Mouse (Mus musculus) cerebellum, adult 18-20 months (tissue): ENCODE measurements around the gene Ptprr.

Experiments used
- DNase-seq, 2 experiments: peaks; one replicate each; pipeline ENCODE4 v3.0.0; 2021

Ptprr gene

DNA sequence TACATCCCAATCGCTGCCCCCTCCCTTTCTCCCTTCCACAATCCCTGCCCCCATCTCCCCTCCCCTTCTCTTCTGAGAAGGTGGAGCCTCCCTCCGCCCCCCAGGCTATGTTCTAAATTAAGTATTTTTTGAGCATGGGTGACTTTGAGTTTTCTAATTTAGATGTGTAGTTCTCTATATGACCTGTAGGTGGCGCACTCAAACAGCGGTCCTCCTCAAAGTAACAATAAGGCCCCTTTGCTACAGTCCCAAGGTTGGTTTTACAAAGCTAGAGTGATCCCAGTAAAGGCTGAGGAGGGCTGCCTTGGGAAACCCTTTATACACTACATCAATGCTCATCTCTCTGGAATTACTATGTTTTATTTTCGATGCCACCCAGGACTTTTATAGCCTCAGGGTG, 181.0 kb downstream of the Ptprr start:
- DNase-seq: peak in 1 of 2 experiments; percentile 28

- DNase-seq: no peak
Measured at GRCm38 (mm10) chr10:116201542-116201941, 183.5 kb downstream of the Ptprr start.

DNA sequence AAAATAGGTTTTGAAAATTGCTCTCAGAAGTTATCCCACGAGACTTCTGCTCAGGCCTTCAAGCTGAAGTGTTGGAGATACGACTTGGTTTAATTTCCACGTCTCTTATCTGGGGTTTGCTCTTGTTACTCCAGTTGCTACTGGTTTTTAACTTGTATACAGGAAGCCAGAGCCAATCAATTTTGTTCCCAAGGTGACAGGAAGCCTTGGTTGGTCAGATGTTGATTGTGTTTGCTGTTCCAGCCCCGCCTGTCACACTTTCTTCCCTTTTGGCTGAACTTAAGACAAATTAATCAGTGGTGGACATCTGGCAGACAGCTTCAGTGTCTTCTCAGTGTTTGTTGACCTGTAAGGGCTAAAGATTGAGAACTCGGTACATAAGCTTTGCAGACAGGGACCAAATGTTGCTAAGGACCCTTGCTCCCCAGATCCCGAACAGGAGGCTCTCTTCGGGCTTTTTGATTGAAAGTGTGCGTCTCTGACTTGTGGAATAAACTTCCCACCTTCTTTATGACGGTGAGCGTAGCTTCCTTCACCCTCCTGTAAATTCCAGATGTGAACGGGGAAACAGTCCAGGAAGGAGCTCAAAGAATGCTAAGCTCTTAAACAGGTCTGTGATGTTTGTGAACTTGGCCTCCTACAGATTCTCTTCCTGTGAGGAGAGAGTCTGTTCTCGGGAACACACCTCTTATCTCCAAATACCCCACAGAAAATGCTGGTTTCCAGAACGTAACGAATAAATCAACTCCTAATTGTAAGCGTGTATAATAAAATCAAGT, 187.8 kb downstream of the Ptprr start:
- DNase-seq: no peak

- DNase-seq: no peak
Measured at GRCm38 (mm10) chr10:116206449-116206848, 188.4 kb downstream of the Ptprr start.

- peak; percentile 26 to 62 for DNase-seq
Measured at GRCm38 (mm10) chr10:116207987-116208726, 190.1 kb downstream of the Ptprr start.

GRCm38 (mm10) chr10:116208727-116209115, 190.7 kb downstream of the Ptprr start:
- DNase-seq: no peak

- no peak for DNase-seq
Measured at GRCm38 (mm10) chr10:116212127-116212526, 194.1 kb downstream of the Ptprr start.

- DNase-seq: no peak
Measured at GRCm38 (mm10) chr10:116220336-116221118, 202.5 kb downstream of the Ptprr start.

- DNase-seq: no peak
Measured at GRCm38 (mm10) chr10:116235299-116235698, 217.3 kb downstream of the Ptprr start.

DNA sequence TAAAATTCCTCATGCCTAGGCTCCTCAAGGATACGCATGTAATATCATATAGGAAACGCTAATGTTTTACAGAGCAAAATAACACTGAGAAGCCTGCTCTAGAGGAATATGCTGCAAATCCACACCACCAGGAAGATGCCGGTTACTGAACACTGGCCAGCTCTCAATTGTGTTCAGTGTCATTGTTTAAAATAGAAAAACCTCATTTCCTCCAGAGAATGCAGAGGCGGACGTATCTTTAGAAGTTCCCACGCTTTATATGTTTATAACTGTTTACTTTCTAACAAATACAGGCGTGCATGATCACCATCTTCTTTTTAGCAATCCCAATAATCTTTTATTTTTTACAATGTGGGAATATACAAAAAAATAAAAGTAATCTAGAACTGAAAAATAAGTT, 224.2 kb downstream of the Ptprr start:
- DNase-seq: no peak

- no peak for DNase-seq
Measured at GRCm38 (mm10) chr10:116243373-116243772, 225.4 kb downstream of the Ptprr start.

- DNase-seq: no peak
Measured at GRCm38 (mm10) chr10:116245632-116246031, 227.6 kb downstream of the Ptprr start.

DNA sequence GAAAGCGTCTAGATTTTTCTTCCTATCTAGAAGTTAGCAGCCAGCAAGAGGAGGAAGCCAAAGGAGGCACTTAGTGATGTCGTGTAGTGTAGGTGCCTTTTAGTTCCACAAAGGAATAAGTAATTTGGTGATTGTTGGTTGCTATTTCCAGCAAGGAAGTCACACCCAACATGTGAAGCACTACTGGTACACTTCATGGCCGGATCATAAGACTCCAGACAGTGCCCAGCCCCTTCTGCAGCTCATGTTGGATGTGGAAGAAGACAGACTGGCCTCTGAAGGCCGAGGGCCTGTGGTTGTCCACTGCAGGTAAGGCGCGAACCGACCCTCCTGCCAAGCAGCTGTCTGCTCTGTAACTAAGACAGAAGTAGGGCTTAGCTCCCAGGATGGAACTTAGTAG, 234.7 kb downstream of the Ptprr start:
- DNase-seq: no peak

- DNase-seq: no peak
Measured at GRCm38 (mm10) chr10:116253972-116254371, 236.0 kb downstream of the Ptprr start.

- no peak for DNase-seq
Measured at GRCm38 (mm10) chr10:116259298-116259697, 241.3 kb downstream of the Ptprr start.

DNA sequence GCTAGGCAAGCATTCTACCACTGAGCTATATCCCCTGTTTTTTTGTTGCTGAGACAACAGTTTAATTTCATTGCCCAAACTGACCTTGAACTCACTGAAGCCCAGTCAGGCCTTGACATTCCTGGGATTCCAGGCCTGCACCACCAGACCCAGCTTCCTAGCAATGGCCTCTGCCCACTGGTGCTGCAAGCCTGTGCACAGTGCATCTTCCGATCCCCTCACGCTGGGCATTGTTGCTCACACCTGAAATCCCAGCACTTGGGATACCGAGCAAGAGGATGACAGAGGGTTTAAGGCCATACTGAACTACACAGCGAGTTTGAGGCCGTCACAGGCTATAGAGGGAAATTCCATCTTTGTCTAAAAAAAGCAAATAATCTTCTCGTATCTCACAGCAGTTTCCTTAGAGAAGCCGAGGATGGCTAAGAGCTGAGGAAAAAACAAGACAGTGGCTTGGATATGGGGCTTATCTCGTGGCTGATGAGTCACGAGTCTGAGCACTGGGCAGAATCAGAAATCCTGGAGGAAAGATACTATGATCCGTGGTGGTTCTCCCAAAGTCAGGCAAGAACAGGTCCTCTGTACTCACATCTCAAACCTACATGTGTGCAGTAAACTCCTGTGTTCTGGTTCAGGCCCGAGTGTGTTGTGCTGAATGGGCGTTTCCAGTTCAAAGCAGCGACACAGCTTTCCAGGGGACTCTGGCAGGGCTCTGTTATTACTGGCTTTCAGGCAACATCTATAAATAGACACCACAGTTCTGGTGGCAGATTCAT, 242.8 kb downstream of the Ptprr start:
- DNase-seq: no peak

- DNase-seq: no peak
Measured at GRCm38 (mm10) chr10:116261559-116261958, 243.5 kb downstream of the Ptprr start.

DNA sequence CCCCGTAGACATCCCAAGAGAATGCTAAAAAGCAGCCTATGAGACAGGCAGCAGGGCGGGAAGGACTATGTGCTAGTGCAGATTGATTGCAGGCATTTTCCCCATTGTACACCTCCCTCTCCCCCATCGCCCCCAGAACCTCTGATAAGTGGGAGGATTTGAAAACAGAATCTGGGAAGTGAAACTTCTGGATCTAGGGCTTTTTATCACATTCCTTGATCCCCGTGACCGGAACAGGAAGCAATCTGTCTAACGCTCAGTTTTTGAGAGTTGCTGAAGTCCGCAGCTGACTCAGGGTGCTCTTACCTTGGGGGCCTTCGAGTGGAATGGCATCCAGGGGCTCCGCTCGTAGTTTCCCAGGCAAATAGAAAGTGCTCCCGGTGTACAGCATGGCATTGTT, 246.5 kb downstream of the Ptprr start:
- no peak for DNase-seq

- no peak for DNase-seq
Measured at GRCm38 (mm10) chr10:116266561-116267433, 248.8 kb downstream of the Ptprr start.

GRCm38 (mm10) chr10:116267434-116267822, 249.4 kb downstream of the Ptprr start:
- no peak for DNase-seq

DNA sequence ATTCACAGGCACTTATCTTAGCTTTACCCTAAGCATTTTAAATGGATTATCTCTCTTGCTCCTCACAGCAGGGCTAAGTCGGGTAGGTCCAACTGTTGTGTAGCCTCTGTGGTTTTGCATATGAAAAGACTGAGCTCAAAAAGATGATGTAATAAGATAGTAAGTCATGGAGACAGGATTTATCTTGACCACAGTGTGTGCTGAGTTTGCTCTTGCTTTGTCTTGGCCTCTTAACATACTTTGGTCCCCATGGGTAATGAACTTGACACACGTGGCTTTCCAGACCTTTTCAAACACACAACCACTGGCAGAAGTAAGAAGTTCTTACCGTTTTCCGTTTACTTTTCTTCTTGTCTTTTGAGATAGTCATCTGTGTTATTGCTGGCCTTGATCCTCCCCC, 250.3 kb downstream of the Ptprr start:
- no peak for DNase-seq
